Mouse (Mus musculus): ENCODE measurements around the gene Cyfip2. TPM values are rescaled to one million over a fixed set of nuclear protein-coding genes. Genes with fewer than 3 reads are reported as not detected.

The Cyfip2 gene
- polyA plus RNA-seq, 1 experiment from 2014 or later = 7.2 TPM

GRCm38 (mm10) chr11:46290988-46291405, 21.7 kb downstream of the Cyfip2 start:
- Histone ChIP-seq H3K27ac (no peak overlapping the region), H3K9me3 (replicated peaks) (no peaks in the 10 kb centered on the region), H3K4me2 (no peak overlapping the region), H3K36me3 (no peaks in the 10 kb centered on the region), H3K27me3 (no peaks in the 10 kb centered on the region), H3K9ac (no peak overlapping the region), H3K4me1 (replicated peaks) (no peaks in the 10 kb centered on the region; the same call in 1 of the 2 replicates), H3K4me3 (no peak overlapping the region)
- WGBS = 55% methylated on average over 10 of the region's 10 CpGs
- ATAC-seq (replicated peaks; ENCODE audit: insufficient number of reproducible peaks, insufficient read depth, low FRiP score, low read depth) = no peak

GRCm38 (mm10) chr11:46289561-46289960, 23.1 kb downstream of the Cyfip2 start:
- ATAC-seq (replicated peaks; ENCODE audit: insufficient number of reproducible peaks, insufficient read depth, low FRiP score, low read depth) = no peak
- no peak overlapping the region for H3K9ac ChIP-seq
- H3K4me3 ChIP-seq = no peak overlapping the region
- 87% methylated on average over 9 of the region's 9 CpGs for WGBS
- no peaks in the 10 kb centered on the region; the same call in 1 of the 2 replicates for H3K4me1 ChIP-seq (replicated peaks)
- H3K27me3 ChIP-seq = no peaks in the 10 kb centered on the region
- H3K27ac ChIP-seq = no peak overlapping the region
- H3K4me2 ChIP-seq = no peak overlapping the region
- H3K9me3 ChIP-seq (replicated peaks) = no peaks in the 10 kb centered on the region
- H3K36me3 ChIP-seq = no peaks in the 10 kb centered on the region

- no peak overlapping the region for H3K4me3 ChIP-seq
- whole genome bisulfite sequencing = 91% methylated on average over 4 of the region's 4 CpGs
- H3K4me1 ChIP-seq (replicated peaks) = no peaks in the 10 kb centered on the region; the same call in 1 of the 2 replicates
- no peak overlapping the region for H3K4me2 ChIP-seq
- no peak overlapping the region for H3K27ac ChIP-seq
- H3K9me3 ChIP-seq (replicated peaks) = no peaks in the 10 kb centered on the region
- no peaks in the 10 kb centered on the region for H3K36me3 ChIP-seq
- no peaks in the 10 kb centered on the region for H3K27me3 ChIP-seq
- H3K9ac ChIP-seq = no peak overlapping the region
- no peak for ATAC-seq (replicated peaks; ENCODE audit: insufficient number of reproducible peaks, insufficient read depth, low FRiP score, low read depth)
Measured at GRCm38 (mm10) chr11:46289022-46289421, 23.6 kb downstream of the Cyfip2 start.

GRCm38 (mm10) chr11:46288091-46288490, 24.6 kb downstream of the Cyfip2 start:
- Histone ChIP-seq H3K36me3 (no peaks in the 10 kb centered on the region), H3K4me1 (replicated peaks) (no peaks in the 10 kb centered on the region; the same call in 1 of the 2 replicates), H3K4me2 (no peak overlapping the region), H3K9ac (no peak overlapping the region), H3K27ac (no peak overlapping the region), H3K4me3 (no peak overlapping the region), H3K9me3 (replicated peaks) (no peaks in the 10 kb centered on the region), H3K27me3 (no peaks in the 10 kb centered on the region)
- no peak for ATAC-seq (replicated peaks; ENCODE audit: insufficient number of reproducible peaks, insufficient read depth, low FRiP score, low read depth)
- 61% methylated on average over 5 of the region's 5 CpGs for WGBS

- H3K4me3 ChIP-seq = no peak overlapping the region
- no peaks in the 10 kb centered on the region for H3K36me3 ChIP-seq
- H3K27ac ChIP-seq = no peak overlapping the region
- H3K9me3 ChIP-seq (replicated peaks) = no peaks in the 10 kb centered on the region
- ATAC-seq (replicated peaks; ENCODE audit: insufficient number of reproducible peaks, insufficient read depth, low FRiP score, low read depth) = no peak
- no peaks in the 10 kb centered on the region for H3K27me3 ChIP-seq
- no peak overlapping the region for H3K4me2 ChIP-seq
- no peaks in the 10 kb centered on the region; the same call in 1 of the 2 replicates for H3K4me1 ChIP-seq (replicated peaks)
- 43% methylated on average over 6 of the region's 6 CpGs for WGBS
- H3K9ac ChIP-seq = no peak overlapping the region
Measured at GRCm38 (mm10) chr11:46286803-46287202, 25.9 kb downstream of the Cyfip2 start.

- Histone ChIP-seq H3K4me2 (no peak overlapping the region), H3K27ac (no peak overlapping the region), H3K27me3 (no peaks in the 10 kb centered on the region), H3K4me3 (no peak overlapping the region), H3K36me3 (no peaks in the 10 kb centered on the region), H3K4me1 (replicated peaks) (no peaks in the 10 kb centered on the region; the same call in 1 of the 2 replicates), H3K9me3 (replicated peaks) (no peaks in the 10 kb centered on the region), H3K9ac (no peak overlapping the region)
- no peak for ATAC-seq (replicated peaks; ENCODE audit: insufficient number of reproducible peaks, insufficient read depth, low FRiP score, low read depth)
- WGBS = 87% methylated on average over 6 of the region's 6 CpGs
Measured at GRCm38 (mm10) chr11:46283800-46284199, 28.9 kb downstream of the Cyfip2 start.

GRCm38 (mm10) chr11:46282612-46283011, 30.0 kb downstream of the Cyfip2 start:
- H3K4me3 ChIP-seq = no peak overlapping the region
- no peaks in the 10 kb centered on the region for H3K36me3 ChIP-seq
- no peaks in the 10 kb centered on the region; the same call in 1 of the 2 replicates for H3K4me1 ChIP-seq (replicated peaks)
- no peaks in the 10 kb centered on the region for H3K27me3 ChIP-seq
- no peak overlapping the region for H3K9ac ChIP-seq
- ATAC-seq (replicated peaks; ENCODE audit: insufficient number of reproducible peaks, insufficient read depth, low FRiP score, low read depth) = no peak
- H3K4me2 ChIP-seq = no peak overlapping the region
- H3K9me3 ChIP-seq (replicated peaks) = no peaks in the 10 kb centered on the region
- no peak overlapping the region for H3K27ac ChIP-seq
- WGBS = 77% methylated on average over 5 of the region's 5 CpGs

- ATAC-seq (replicated peaks; ENCODE audit: insufficient number of reproducible peaks, insufficient read depth, low FRiP score, low read depth) = no peak
- WGBS = 91% methylated on average over 12 of the region's 12 CpGs
- no peaks in the 10 kb centered on the region for H3K4me1 ChIP-seq (replicated peaks)
- H3K4me2 ChIP-seq = no peak overlapping the region
- no peak overlapping the region for H3K4me3 ChIP-seq
- no peak overlapping the region for H3K27ac ChIP-seq
- H3K9ac ChIP-seq = no peak overlapping the region
- H3K9me3 ChIP-seq (replicated peaks) = no peaks in the 10 kb centered on the region
- H3K36me3 ChIP-seq = no peaks in the 10 kb centered on the region
- H3K27me3 ChIP-seq = no peaks in the 10 kb centered on the region
Measured at GRCm38 (mm10) chr11:46278709-46279108, 34.0 kb downstream of the Cyfip2 start.

- no peak for ATAC-seq (replicated peaks; ENCODE audit: insufficient number of reproducible peaks, insufficient read depth, low FRiP score, low read depth)
- H3K36me3 ChIP-seq = no peaks in the 10 kb centered on the region
- 69% methylated on average over 5 of the region's 5 CpGs for WGBS
Measured at GRCm38 (mm10) chr11:46278140-46278539, 34.5 kb downstream of the Cyfip2 start.

GRCm38 (mm10) chr11:46276778-46277177, 35.9 kb downstream of the Cyfip2 start:
- no peak for ATAC-seq (replicated peaks; ENCODE audit: insufficient number of reproducible peaks, insufficient read depth, low FRiP score, low read depth)
- no peaks in the 10 kb centered on the region for H3K36me3 ChIP-seq
- H3K9ac ChIP-seq = no peak overlapping the region
- no peaks in the 10 kb centered on the region for H3K9me3 ChIP-seq (replicated peaks)
- WGBS = 39% methylated on average over 5 of the region's 5 CpGs
- no peak overlapping the region for H3K4me2 ChIP-seq
- H3K27me3 ChIP-seq = no peaks in the 10 kb centered on the region
- H3K4me3 ChIP-seq = no peak overlapping the region
- no peaks in the 10 kb centered on the region for H3K4me1 ChIP-seq (replicated peaks)
- no peak overlapping the region for H3K27ac ChIP-seq

More at GRCm38 (mm10) chr11:46278140-46278539, 34.5 kb downstream of the Cyfip2 start:
- Histone ChIP-seq H3K9me3 (replicated peaks) (no peaks in the 10 kb centered on the region), H3K4me1 (replicated peaks) (no peaks in the 10 kb centered on the region), H3K4me3 (no peak overlapping the region), H3K9ac (no peak overlapping the region), H3K4me2 (no peak overlapping the region), H3K27ac (no peak overlapping the region), H3K27me3 (no peaks in the 10 kb centered on the region)

- Histone ChIP-seq H3K36me3 (no peaks in the 10 kb centered on the region), H3K27me3 (no peaks in the 10 kb centered on the region), H3K9me3 (replicated peaks) (no peaks in the 10 kb centered on the region), H3K27ac (no peak overlapping the region), H3K9ac (no peak overlapping the region), H3K4me3 (no peak overlapping the region), H3K4me1 (replicated peaks) (no peaks in the 10 kb centered on the region), H3K4me2 (no peak overlapping the region)
- no peak for ATAC-seq (replicated peaks; ENCODE audit: insufficient number of reproducible peaks, insufficient read depth, low FRiP score, low read depth)
- 82% methylated on average over 8 of the region's 8 CpGs for whole genome bisulfite sequencing
Measured at GRCm38 (mm10) chr11:46276168-46276567, 36.5 kb downstream of the Cyfip2 start.

- H3K27me3 ChIP-seq = no peaks in the 10 kb centered on the region
- H3K9ac ChIP-seq = no peak overlapping the region
- no peak overlapping the region for H3K4me3 ChIP-seq
- WGBS = 3% methylated on average over 5 of the region's 6 CpGs
- no peak; the same call in 1 of the 2 replicates for ATAC-seq (replicated peaks; ENCODE audit: insufficient number of reproducible peaks, insufficient read depth, low FRiP score, low read depth)
- H3K36me3 ChIP-seq = no peaks in the 10 kb centered on the region
- no peaks in the 10 kb centered on the region for H3K9me3 ChIP-seq (replicated peaks)
- H3K4me2 ChIP-seq = no peak overlapping the region
- no peaks in the 10 kb centered on the region for H3K4me1 ChIP-seq (replicated peaks)
- no peak overlapping the region for H3K27ac ChIP-seq
Measured at GRCm38 (mm10) chr11:46275302-46275701, 37.4 kb downstream of the Cyfip2 start.
